Mouse (Mus musculus) CD4-positive, CD25-positive, alpha-beta regulatory T cell, adult 2 months (primary cell): ENCODE measurements around the gene Paics.
"Not testable (repeated sequence)": the region's sequence is repeated elsewhere in the genome, so short reads cannot be mapped to it uniquely, and the experiment has no call there.

Source experiments
- DNase-seq: peaks from one replicate; pipeline ENCODE4 v3.0.0-alpha.2; 2012; ENCODE audit warnings: low read depth, low spot score

The Paics gene

DNA sequence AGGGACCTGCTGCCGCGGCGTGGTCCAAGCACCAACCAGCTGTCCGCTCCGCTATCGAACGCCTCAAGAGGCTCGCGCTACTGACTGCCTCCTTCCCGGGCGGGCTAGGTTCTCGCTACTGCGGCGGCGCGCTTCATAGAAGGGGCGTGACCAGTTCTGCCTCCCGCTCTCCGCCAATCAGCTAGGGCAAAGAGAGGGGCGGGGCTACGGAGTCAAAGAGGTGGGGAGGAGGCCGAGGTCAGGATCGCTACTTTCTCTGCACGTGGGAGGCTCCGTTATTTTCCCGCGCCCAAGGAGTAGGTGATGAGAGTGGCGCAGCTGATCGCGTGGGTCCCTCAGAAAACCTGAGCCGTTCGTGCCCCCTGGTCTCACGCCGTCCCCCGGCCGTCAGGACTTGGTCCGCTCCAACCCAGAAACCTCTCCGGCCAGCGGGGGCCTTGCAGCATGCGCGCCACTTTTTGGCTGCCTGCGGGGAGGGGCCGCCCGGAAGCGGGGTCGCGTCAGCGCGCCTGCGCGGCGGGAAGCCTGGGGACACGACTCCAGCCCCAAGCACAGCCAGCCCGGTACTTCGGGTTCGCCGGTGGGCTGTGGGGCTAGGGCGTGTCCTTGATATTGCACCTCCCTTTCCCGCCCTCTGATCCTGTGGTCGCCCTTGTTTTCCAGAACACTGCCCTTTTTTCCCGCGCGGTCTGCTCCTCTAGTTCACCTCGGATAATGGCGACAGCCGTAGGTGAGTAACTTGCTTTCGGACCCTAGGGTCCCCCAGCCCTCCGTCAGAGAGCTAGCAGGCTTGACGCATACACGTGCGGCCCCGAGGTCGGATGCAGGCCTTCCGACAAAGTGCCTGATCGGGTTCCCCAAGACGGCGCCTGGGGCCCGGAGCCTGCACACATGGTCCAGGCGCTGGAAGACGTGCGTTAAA lies at the start of gene Paics, which contains the start of gene Ppat:
Paics (plus strand) TSS at position 202 of the 922 bp plus-strand sequence.
Ppat (minus strand) TSS at position 473 of the 922 bp plus-strand sequence.
- DNase-seq, result peak; percentile 99

DNA sequence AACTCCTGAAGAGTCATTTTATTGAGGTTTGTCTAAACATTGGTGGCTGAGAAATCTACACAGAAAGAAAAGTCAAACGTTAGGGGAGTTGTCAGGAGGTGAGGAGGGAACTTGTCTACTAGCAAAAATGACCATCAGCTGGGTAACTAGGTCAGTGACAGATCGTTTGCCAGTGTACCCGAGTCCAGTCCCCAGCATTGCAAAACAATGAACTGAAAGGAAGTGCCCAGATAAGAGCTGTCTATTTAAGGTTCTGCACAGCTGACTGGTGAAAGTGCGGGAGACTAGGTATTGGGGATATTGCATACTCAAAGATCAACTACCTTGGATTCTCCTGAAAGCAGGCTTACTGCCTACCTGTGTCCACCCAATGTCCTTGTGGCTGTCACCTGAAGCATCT lies 49.0 kb upstream of the Paics start:
- no peak for DNase-seq

DNA sequence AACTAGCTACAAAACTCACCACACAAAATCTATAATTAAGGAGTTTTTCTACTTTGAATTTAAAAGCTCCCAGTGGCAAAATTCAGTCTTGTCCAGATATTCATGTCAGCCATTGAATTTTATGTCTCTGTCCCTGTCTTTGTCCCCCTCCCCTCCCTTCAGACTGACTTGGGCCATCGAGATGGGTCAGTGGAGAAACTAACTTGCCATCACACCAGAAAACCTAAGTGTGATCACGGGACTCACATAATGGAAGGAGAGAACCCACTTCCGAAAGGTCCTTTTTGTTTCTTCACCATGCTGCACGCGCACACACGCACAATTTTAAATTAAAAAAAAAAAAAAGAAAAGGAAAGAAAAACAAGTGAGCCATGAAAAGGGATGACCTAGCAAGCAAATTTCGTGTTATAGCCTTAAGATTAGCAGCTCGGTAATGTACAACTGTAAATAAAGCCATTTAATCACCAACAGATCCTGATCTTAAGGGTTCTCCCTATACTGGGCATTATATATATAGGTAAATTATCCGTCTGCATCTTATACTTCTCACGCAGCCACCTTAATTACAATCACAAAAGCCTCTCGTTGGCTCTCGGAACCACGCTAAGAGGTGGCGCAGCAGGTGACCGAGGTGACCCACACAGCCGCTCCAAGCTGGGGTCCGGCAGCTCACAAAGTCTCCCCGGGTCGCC lies 46.2 kb upstream of the Paics start:
- DNase-seq, result peak; percentile 33

DNA sequence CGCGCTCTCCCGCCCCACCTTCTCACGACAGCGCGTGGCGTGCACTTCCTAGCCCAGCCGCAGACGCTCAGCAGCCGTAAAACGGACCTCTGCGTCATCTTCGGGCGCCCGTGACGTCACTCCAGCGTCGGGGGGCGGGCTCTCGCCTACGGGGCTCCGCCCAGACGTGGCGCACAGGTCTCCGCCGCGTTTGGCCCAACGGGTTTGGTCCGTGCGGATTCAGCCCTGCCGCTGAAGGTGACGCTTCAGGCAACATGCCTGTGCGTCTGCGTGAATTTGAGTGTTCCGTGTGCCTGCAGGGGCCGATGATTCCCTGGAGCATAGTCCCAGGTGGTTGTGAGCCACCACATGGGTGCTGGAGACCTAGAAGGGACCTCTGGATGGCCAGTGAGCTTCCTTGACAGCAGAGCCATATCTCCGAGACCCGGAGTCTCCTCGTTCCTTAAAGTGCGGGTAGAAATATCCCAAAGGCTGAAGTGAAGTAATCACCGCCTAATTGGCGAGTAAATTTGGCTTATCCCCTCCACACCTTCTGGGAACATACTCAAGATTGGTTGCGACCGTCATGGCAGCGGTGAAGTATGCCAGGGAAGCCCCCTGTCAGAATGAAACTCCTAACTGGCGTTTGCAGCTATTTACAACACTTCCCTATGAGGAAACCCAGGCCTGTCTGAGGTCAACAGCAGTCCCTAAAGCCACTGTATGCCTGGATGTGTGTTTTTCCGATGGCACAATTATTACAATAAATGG lies 45.5 kb upstream of the Paics start, which contains the start of gene Aasdh:
Aasdh (minus strand) TSS at position 110 of the 750 bp plus-strand sequence.
- DNase-seq, result peak; percentile 98

DNA sequence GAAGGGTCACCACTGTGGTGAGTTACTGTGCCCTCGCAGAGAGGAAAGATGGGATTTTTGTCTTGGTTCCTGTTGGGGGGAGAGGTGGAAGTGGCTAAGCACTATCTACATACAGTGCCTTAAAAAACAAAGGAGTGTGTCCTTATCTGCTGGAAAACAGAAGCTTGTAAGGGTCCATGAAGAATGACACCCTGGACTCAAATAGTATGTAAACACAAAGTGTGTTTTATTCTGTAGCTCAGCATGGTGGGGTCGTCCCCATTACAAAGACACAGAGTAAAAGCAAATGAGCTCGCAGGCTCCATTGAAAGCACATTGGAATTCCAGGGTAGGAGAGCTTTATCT lies 45.0 kb upstream of the Paics start:
- DNase-seq, result no peak

DNA sequence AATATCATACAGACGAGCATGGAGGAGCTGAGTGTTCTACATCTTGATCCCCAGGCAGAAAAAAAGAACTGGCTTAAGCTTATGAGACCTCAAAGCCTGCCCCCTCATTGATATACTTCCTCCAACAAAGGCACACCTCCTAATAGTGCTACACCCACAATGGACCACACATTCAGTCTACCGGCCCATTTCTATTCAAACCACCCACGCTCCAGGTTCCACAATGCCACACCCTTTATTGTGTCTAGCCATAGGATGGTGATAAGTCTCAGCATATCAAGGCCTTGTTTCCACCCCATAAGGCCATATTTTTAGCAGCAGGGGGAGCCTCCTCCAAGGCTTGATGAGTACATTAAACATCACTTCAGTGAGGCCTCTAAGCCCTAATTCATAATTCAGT lies 40.3 kb upstream of the Paics start:
- DNase-seq, result no peak

DNA sequence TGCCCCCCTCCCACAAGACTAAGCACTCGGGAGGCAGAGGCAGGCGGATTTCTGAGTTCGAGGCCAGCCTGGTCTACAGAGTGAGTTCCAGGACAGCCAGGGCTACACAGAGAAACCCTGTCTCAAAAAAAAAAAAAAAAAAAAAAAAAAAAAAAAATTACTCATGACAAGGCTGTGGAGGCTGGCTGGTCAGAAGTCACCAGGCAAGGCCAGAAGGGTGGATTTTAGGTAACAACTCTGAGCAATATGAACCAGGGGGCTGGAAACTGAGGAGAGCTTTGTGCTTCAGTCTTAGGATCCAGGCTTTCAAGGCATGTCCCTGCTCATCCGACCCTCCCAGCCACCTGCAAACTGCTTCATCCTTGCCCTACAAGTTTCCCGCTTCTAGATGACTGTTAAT lies 38.6 kb upstream of the Paics start:
- not testable (repeated sequence) for DNase-seq

DNA sequence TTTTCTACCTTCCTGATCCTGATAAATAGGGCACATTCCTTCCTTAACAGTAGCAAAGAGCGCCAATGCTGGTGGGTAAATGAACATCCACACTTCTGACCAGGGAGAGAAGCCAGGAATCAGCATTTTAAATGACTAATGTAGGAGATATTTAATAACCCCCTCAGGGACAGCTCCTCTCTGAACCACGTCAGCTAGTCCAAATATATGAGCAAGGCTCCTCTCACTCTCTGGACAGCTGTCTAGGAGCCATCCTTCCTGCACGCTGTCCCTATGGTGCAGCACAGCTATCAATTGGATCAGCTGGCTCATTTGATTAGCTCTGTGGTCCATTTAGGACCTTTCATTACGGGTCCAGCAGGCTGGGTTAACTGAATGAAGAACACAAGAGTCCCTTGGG lies 28.3 kb upstream of the Paics start:
- DNase-seq, result no peak

DNA sequence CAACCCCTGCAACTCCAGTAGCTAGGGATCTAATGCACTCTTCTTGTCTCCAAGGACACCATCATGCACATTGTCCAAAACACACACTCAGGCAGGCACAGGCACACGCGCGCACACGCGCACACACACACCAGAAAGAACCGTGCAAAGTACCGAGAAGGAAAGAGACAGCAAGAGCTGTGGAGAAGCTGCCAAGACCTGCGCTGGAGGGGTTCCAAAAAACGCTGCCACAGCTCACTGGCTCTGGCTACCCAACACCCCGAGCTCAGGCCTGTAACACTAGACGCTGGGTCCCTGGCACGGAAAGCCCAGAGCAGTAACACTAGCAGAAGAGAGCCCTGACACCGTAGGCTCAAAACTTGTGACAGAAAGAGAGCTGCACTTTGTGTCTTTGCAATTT lies 27.7 kb upstream of the Paics start:
- no peak for DNase-seq

DNA sequence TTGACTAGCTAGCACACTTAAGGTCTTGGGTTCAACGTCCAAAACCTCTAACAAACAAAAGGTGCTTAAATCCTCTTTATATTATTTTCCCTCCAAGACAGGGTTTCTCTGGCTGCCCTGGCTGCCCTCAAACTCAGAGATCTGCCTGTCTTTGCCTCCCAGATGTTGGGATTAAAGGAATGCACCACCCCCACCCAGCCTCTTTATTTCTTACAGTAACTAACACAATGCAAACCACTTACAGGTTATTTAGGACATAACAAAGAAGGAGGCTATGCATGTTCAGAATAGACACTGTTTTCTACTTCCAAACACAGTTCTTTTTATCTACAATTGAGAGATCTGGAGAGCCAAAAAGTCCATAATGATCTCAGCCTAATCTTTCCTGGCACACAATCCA lies 26.8 kb upstream of the Paics start:
- DNase-seq, result no peak

DNA sequence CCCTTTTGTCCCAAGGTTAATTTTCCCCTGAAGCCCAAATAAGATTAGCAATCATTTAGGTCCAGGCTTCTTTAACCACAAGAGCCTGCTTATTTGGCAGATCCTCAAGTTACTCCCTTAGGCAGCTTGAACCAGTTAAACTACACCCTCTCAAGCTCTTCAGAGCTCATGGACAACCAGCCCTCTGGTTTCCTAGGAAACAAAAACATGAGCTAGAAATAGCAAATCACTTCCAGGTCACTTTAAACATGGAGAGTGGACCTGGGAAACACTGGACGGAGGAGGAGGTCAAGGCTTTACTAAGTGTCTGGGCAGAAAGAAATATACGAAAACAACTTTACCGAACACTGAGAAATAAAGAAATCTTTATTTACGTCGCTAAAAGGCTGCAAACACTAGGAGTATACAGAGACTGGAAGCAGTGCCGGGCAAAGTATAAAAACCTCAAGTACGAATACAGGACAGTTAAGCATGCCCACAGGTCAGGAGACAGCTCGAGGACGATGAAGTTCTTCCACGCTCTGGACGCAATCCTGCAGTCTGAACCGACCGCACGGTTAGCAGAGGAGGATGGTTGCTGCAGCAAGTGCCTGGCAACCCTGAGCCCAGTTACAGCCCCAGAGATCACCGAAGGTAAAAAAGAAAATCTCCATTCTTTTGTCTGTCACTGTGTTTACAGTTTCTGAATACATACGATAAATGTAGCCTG lies 22.8 kb upstream of the Paics start:
- DNase-seq, result no peak

DNA sequence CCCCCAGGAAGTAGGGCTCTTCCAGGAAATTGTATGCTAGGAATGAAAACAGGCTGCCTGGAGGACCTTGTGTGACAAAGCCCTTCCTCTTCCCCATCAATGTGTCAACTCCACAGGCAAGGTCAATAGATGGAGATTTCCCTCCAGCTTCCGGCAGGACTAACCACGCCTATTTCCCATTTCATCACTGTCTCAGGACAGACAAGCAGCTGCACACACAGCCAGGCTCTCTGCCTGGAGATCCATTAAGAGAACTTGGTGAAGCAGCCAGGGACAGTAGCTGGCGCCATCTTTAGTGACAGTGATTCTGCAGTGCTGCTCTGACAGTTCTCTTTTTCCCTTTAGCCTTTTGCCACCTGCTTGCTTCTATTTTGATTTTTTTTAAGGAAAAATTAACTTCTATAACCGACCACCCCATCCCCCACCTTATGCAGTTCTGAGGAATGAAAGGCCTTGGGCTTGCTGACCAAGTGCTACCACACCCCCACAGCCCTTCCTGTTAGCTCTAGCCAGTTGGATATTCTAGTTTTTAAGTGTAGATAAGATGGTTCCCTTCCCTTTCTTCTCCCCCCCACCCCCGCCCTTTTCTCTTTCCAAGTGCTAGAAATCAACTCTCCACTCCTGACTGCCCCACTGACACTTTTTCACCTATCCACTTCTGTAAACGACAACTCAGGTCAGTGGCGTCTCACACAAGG lies 21.8 kb upstream of the Paics start:
- no peak for DNase-seq

DNA sequence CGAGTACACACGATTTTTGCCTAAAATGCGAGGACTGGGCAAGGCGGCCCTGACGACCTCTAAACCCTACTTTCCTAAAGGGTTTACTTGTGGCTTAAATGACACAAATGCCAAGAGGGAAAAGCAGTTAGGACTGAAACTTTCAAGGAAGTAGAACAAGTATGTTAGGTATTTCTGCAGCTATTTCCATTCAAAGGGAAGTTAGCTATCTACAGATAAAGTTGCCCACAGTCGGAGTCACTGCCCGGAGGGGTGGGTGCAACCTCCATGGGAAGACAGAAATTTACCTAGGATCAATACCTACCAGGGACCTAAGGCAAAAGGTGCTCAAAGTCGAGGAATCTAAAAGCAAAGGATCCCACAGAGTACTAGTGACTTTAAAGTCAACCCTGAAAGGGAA lies 11.4 kb upstream of the Paics start:
- no peak for DNase-seq

DNA sequence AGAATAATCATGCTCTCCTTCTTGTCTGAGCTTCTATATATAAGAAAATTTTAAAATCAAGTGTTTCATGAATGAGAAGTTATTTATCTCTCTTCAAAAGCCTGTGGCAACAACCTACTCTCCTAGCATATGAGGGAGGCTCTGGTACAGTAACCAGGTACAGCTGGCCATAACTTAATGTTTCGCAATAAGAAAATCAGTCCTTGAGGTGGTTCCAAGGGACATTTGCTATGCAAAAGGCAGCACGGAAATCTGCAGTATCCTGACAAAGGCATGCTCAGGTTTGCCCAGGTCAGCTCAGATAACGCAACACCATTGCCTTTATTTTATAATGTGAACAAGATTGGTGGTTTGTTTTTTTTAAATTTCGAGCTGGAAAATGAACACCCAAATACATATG lies 9.1 kb upstream of the Paics start:
- DNase-seq, result no peak

DNA sequence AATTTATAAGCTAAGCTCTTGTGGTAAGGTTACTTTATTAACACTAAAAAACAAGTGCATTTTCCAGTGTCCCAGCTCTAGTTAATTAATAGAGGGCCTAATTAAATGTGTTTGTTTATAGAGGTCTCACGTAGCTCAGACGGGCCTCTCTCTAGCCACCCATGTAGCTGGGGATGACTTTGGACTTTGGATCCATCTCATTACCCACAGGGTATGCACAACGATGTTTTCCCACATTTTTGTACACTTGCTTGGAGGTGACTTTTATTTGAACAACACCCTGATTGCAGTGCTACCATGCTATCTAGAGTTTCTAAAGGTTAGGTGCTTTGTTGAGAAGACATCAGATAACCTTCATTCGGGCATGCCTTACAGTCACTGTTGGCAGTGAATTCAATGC lies 8.6 kb upstream of the Paics start:
- no peak for DNase-seq

DNA sequence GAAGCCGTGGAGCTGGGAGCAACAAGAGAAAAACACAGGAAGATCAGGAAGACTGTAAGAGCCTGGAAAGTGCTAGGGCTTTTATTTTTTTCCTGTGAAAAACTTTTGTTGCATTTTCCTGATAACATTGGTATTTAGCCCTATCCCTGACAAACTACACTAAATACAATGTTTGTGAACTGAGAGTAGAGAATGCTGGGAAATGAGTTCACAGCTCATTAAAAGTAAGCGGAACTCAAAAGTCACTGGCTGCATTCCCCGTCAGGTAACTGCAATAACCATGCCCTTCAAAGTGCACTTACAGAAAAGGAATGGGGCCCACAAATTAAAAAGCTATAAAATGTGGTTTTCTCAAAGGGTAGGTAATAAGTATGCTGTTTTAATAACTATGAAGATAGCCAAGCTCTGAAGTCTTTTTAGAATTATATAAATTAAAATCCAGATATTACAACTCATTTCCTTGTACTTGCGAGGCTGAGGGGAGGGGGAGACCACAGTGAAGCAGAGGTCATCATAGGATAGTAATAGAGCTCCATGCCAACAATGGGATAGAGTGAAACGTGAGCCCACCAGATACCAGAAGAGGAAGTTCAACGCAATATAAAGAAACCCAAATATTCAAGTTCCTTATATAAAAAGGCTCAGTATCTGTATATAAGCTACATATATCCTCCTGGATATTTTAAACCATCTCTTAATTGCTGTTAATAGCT lies 6.0 kb upstream of the Paics start:
- no peak for DNase-seq

DNA sequence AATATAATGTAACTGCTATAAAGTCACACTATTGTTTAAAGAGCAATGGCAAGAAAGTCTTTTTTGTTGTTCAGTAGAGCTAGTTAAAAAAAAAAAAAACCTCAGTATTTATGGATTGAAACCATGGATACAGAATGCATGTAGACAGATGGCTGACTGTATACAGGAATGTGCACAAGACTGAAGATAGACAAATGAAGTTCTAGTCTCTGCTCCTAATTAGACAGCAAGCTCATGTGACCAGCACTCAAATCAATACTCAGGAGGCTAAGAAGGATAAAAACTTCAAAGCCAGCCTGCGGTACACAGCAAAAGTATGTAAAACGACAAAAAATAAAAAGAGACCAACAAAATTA lies 5.5 kb upstream of the Paics start:
- DNase-seq, result no peak

DNA sequence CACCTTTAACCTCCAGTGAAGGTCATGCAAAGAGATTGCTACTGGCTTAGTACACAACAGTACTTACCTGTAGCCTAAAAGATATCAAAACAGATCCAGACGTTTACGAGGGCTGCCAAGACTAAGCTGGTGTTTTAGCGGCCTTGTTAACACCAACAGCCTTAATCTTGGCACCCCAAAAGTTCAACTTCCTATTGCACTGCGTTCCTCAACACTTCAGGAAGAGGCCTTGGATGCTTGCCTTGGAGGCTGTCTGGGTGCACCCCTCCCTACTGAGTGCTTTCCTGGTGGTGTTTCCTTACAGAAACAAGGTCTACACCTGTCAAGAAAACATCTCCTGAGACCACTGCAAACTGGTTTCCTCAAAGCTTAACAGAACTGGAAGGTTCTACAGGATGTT lies 4.0 kb upstream of the Paics start:
- DNase-seq, result no peak

DNA sequence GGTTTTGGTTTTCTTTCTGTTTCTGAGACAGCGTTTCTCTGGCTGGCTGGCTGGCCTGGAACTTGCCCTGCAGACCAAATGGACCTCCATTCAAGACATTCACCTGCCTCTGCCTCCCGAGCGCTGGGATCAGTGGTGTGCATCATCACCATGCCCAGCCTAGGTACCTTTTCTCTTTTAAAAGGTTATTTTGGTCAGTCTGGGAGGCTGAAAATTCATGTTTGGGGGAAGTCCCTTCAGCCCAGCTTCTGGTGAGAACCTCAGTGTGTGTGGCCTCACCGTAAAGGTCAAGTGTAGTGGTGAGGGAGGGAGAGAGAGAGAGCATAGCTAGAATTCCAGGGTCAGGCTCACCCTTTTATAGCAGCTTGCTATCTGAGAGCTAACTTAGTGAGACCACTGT lies 3.3 kb upstream of the Paics start:
- no peak for DNase-seq

DNA sequence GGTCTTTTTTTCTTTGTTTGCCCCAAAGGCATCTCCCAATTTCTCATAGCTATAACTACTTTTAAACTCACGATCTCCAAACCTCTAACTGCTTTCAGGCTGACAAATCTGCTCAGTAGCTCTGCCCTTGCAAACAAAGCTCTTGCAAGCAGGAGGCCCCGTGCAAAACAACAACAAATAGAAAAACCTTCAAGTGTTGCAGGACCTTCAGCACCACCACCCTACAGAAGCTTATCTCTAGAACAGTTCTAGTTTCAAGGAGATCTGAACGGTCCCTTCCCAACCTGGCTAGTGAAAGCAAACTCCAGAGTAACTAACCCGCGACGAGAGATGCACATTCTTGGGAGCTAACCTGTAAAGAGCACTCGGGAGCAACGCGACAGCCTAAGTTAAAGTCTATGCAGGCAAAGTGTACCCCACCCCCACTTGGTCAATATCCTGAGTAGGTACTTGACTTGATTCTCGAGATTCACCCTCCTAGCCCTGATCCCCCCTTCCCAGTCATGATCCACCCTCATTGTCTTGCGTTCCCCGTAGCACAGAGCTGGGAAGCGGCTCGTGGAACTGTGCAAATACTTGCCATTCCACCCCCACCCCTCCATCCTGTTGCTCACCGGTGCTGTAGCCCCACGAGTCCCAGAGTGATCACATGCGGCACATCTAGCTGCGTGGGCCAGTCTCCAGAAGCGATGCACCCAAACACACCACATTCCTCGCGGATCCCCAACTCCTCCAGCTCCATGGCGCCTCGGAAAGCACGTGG lies 583 bp upstream of the Paics start:
- no peak for DNase-seq
